Mouse (Mus musculus) midbrain, embryonic 12.5 days (tissue): ENCODE measurements around the gene Ankrd63. TPM values are rescaled to one million over a fixed set of nuclear protein-coding genes. Genes with fewer than 3 reads are reported as not detected.

Experiments
- polyA plus RNA-seq: library from polyadenylated mRNA; unstranded; fragments of >200 nt; fragmentation: Nextera tagmentation; extraction: Ambion mirVana; gene quantifications from 2 replicates; pipeline ENCODE4 v1.2.1, GENCODE M21; 2016

Gene Ankrd63
- polyA plus RNA-seq, 1 experiment from 2014 or later: not detected

Other genes with a start within 250 kb of the Ankrd63 start
- 280 and 286 TPM in 2 replicates for gene Srp14, start 224.3 kb downstream of the Ankrd63 start, polyA plus RNA-seq
- 2.1 and 4.1 TPM in 2 replicates for gene Bmf, start 154.3 kb downstream of the Ankrd63 start, polyA plus RNA-seq
- 92.1 and 94.5 TPM in 2 replicates for gene Bub1b, start 105.8 kb downstream of the Ankrd63 start, polyA plus RNA-seq
- 4.9 and 5.8 TPM in 2 replicates for gene Pak6, start 40.7 kb downstream of the Ankrd63 start, polyA plus RNA-seq
- gene Plcb2, start 24.5 kb upstream of the Ankrd63 start, polyA plus RNA-seq: 0.17 and 0.50 TPM in 2 replicates
- gene Inafm2, start 41.8 kb upstream of the Ankrd63 start, polyA plus RNA-seq: 25.1 TPM in 2 replicates
- 1.9 and 2.2 TPM in 2 replicates for gene Ccdc9b, start 58.7 kb upstream of the Ankrd63 start, polyA plus RNA-seq
- not detected in 2 replicates for gene Phgr1, start 68.8 kb upstream of the Ankrd63 start, polyA plus RNA-seq
- gene Disp2, start 75.8 kb upstream of the Ankrd63 start, polyA plus RNA-seq: 17.5 and 17.8 TPM in 2 replicates
- 134 and 147 TPM in 2 replicates for gene Knstrn, start 110.0 kb upstream of the Ankrd63 start, polyA plus RNA-seq
- gene Ivd, start 158.0 kb upstream of the Ankrd63 start, polyA plus RNA-seq: 49.0 and 55.2 TPM in 2 replicates
- gene Bahd1, start 196.4 kb upstream of the Ankrd63 start, polyA plus RNA-seq: 6.4 and 6.7 TPM in 2 replicates
- gene Chst14, start 222.5 kb upstream of the Ankrd63 start, polyA plus RNA-seq: 14.5 and 19.5 TPM in 2 replicates